In genomic region chr3:88631921-88632587, GRCm38 (mm10) we compare ENCODE assay signal across 8 mouse cellular contexts. TPM values are rescaled to one million over a fixed set of nuclear protein-coding genes. Genes with fewer than 3 reads are reported as not detected.
DNase-seq lines count a peak whose midpoint lies in the region; TF ChIP-seq lines count a peak whose summit lies in the region.

No protein-coding gene starts in this region.

- intact Hi-C loops in gastrocnemius, adult 2 months (cut with DNase I): loop anchor here (2.0 to 5.0 kb wide), 2 partner anchors 25 to 40 kb away; no protein-coding TSS in a partner anchor

- H3K4me3 ChIP-seq in gastrocnemius, adult 2 months: peak overlapping the region; percentile 14; the same call in 1 of the 2 replicates

- peak; percentile 79 for TF ChIP-seq CTCF in gastrocnemius, adult 2 months (IDR thresholded peaks at IDR 0.05)

- peaks cover 3% of the 10 kb centered on the region; the same call in 1 of the 2 replicates for H3K27me3 ChIP-seq in splenic B cell, adult 2 months (ENCODE audit: control insufficient read depth, insufficient read depth, low read length, poor library complexity, severe bottlenecking)

- peak; percentile 64 for DNase-seq in gastrocnemius, adult 2 months
- no peak for DNase-seq in gastrocnemius, postnatal 10 days
- DNase-seq in right cerebral cortex, postnatal 10 days (ENCODE audit: low spot score in 2 of 2): peak; percentile 30 to 36
- no peak for DNase-seq in right cerebral cortex, postnatal 4 days
- peak; percentile 56 for DNase-seq in kidney, postnatal 10 days
- peak; percentile 62 for DNase-seq in splenic B cell, adult 2 months (ENCODE audit: low read depth, low spot score)
- DNase-seq in layer of hippocampus, adult 18-20 months (ENCODE audit: low spot score in 2 of 2): no peak
- no peak for DNase-seq in ovary, postnatal 36 days (ENCODE audit: low spot score)

- peaks cover 46% of the 10 kb centered on the region for H3K36me3 ChIP-seq in splenic B cell, adult 2 months (ENCODE audit: control insufficient read depth, insufficient read depth, low read length, poor library complexity, severe bottlenecking)

- peak overlapping the region; percentile 72 for H3K27ac ChIP-seq in gastrocnemius, adult 2 months

RNA-seq across cellular contexts. Expression of gene Rxfp4, which starts 20.9 kb away (rescaled TPM):
- not detected for total RNA-seq in gastrocnemius, adult 2 months (2021)
- not detected for total RNA-seq in gastrocnemius, postnatal 10 days (2021)
- not detected for total RNA-seq in layer of hippocampus, adult 18-20 months (2021)

RNA-seq across cellular contexts. Expression of gene Arhgef2, which starts 26.3 kb away (rescaled TPM):
- 10 to 100 TPM; 22.4 to 24.7 TPM for total RNA-seq in gastrocnemius, adult 2 months (2021)
- 10 to 100 TPM; 58.2 to 97.6 TPM for total RNA-seq in gastrocnemius, postnatal 10 days (2021)
- total RNA-seq in layer of hippocampus, adult 18-20 months (2021): 100 to 1,000 TPM; 237 to 255 TPM

RNA-seq across cellular contexts. Expression of gene Khdc4, which starts 53.5 kb away (rescaled TPM):
- total RNA-seq in gastrocnemius, adult 2 months (2021): 10 to 100 TPM; 24.0 TPM
- 10 to 100 TPM; 20.5 to 35.5 TPM for total RNA-seq in gastrocnemius, postnatal 10 days (2021)
- 10 to 100 TPM; 49.3 to 59.6 TPM for total RNA-seq in layer of hippocampus, adult 18-20 months (2021)

RNA-seq across cellular contexts. Expression of gene Ssr2, which starts 56.4 kb away (rescaled TPM):
- total RNA-seq in gastrocnemius, adult 2 months (2021): 10 to 100 TPM; 41.1 to 54.8 TPM
- total RNA-seq in gastrocnemius, postnatal 10 days (2021): 100 to 1,000 TPM; 108 to 125 TPM
- total RNA-seq in layer of hippocampus, adult 18-20 months (2021): 10 to 100 TPM; 91.5 to 97.2 TPM

Comparison
In these comparisons a context has a peak if more than half of its experiments do, and no peak if none do; other contexts are left out.
1. DNase-seq: peak in gastrocnemius, adult 2 months (single experiment), right cerebral cortex, postnatal 10 days (2 of 2), kidney, postnatal 10 days (single experiment) and splenic B cell, adult 2 months (single experiment); none in gastrocnemius, postnatal 10 days (single experiment), right cerebral cortex, postnatal 4 days (single experiment), layer of hippocampus, adult 18-20 months (0 of 2) and ovary, postnatal 36 days (single experiment).